Mouse (Mus musculus): ENCODE measurements around the gene Slc22a15. TPM values are rescaled to one million over a fixed set of nuclear protein-coding genes. Genes with fewer than 3 reads are reported as not detected.

Slc22a15 gene
- polyA plus RNA-seq, 1 experiment from 2014 or later, result 7.9 TPM

DNA sequence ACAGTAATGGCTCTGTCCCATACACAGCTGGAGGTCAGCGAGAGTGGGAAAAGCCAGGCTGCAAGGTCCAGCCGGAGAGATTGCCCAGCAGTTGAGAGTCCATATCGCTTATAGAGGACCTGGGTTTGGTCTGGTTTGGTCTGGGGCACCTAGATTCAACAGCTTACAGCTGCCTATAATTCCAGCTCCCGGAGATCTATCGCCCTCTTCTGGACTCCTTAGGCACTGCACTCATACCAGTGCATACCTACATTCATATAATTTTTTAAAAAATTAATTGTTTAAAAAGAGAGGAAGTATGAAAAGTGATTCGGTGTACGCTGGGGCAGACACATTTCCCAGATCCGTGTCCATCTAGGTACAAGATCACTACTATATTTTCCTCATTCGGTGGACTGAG is 84.9 kb downstream of the Slc22a15 start:
- DNase-seq, result no peak
- peaks cover 10% of the 10 kb centered on the region for H3K4me1 ChIP-seq (ENCODE audit: control insufficient read depth, insufficient read depth, low read length)
- no peaks in the 10 kb centered on the region for H3K27me3 ChIP-seq (ENCODE audit: control insufficient read depth, insufficient read depth, low read length)
- no peak overlapping the region for H3K4me3 ChIP-seq (replicated peaks; ENCODE audit: low read depth, low read length)
- no peak overlapping the region for H3K9ac ChIP-seq (replicated peaks; ENCODE audit: low read length)
- 94% methylated on average over 9 of the region's 9 CpGs for WGBS
- no peak overlapping the region for H3K4me2 ChIP-seq (ENCODE audit: low read length)
- ATAC-seq (ENCODE audit: low FRiP score, low TSS enrichment), result no peak
- no peaks in the 10 kb centered on the region for H3K36me3 ChIP-seq (ENCODE audit: control insufficient read depth, insufficient read depth, low read length)
- no peak overlapping the region for H3K27ac ChIP-seq (replicated peaks; ENCODE audit: low read depth, low read length)
- H3K9me3 ChIP-seq (ENCODE audit: control insufficient read depth, low read length), result no peaks in the 10 kb centered on the region

DNA sequence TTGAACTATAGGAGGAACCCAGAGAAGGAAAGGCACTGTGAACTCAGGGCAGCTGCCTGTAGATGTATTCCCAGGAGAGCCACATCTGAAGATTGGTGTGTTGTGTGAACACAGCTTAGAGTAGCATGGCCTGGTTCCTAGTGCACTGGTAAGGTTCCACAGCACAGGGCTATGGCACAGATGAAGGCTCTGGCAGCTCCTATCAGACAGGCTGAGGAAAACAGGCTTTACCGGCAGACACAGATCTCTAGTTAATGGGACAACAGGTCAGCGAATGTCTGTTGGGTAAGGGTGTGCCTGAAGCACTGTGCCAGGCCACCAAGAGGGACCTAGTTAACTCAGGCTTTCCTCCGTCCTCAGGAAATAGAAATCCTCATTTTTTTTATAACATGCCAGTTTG is 87.3 kb downstream of the Slc22a15 start:
- no peak overlapping the region for H3K27ac ChIP-seq (replicated peaks; ENCODE audit: low read depth, low read length)
- H3K9me3 ChIP-seq (ENCODE audit: control insufficient read depth, low read length), result no peaks in the 10 kb centered on the region
- WGBS, result 87% methylated on average over 3 of the region's 3 CpGs
- H3K4me2 ChIP-seq (ENCODE audit: low read length), result no peak overlapping the region
- no peak overlapping the region for H3K4me3 ChIP-seq (replicated peaks; ENCODE audit: low read depth, low read length)
- peaks cover 10% of the 10 kb centered on the region for H3K4me1 ChIP-seq (ENCODE audit: control insufficient read depth, insufficient read depth, low read length)
- H3K27me3 ChIP-seq (ENCODE audit: control insufficient read depth, insufficient read depth, low read length), result no peaks in the 10 kb centered on the region
- H3K36me3 ChIP-seq (ENCODE audit: control insufficient read depth, insufficient read depth, low read length), result no peaks in the 10 kb centered on the region
- ATAC-seq (ENCODE audit: low FRiP score, low TSS enrichment) (no peak), DNase-seq (no peak)
- H3K9ac ChIP-seq (replicated peaks; ENCODE audit: low read length), result no peak overlapping the region

DNA sequence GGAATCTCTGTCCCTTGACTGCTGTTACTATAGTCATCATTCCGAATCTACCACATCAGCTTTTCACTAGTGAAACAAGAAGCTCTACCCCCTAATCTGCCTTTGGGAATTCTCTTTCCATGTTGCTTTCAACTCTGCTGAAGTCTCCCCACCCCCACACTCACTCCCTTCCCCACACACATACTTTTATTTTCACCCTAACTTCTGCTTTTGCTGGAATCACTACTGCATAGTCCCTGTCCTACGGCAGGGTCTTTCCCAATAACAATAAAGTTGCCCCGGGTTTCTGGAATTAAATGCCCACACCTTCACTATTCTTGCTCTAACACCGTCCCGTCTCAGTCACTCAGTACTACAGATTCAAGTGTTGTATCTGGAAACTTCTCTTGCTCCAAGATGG is 87.7 kb downstream of the Slc22a15 start:
- peak overlapping the region; percentile 30; the same call in 1 of the 2 replicates for H3K9ac ChIP-seq (replicated peaks; ENCODE audit: low read length)
- H3K4me3 ChIP-seq (replicated peaks; ENCODE audit: low read depth, low read length), result no peak overlapping the region
- ATAC-seq (ENCODE audit: low FRiP score, low TSS enrichment), result no peak; the same call in 1 of the 2 replicates

DNA sequence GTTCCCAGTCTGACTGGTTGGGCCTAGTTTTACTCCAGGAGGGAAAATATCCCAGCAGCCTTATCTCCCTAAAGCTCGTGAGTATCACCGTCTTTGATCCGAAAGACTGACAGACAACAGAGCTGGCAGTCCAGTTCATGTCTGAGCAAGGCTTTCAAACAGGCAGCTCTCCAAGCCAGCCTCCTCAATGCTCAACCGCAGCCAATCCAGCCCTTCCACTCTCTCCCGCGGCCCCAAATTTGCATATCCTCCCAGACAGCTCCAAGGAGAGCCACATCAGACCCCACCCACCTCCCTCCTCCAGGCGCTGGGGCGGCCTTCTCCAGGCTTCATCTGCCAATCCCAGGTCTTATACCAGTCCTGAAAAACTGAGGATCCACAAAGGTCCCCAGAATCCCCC is 88.2 kb downstream of the Slc22a15 start:
- Histone ChIP-seq H3K27me3 (ENCODE audit: control insufficient read depth, insufficient read depth, low read length) (no peaks in the 10 kb centered on the region), H3K9me3 (ENCODE audit: control insufficient read depth, low read length) (no peaks in the 10 kb centered on the region), H3K4me2 (ENCODE audit: low read length) (peak overlapping the region; percentile 42), H3K27ac (replicated peaks; ENCODE audit: low read depth, low read length) (no peak overlapping the region), H3K36me3 (ENCODE audit: control insufficient read depth, insufficient read depth, low read length) (no peaks in the 10 kb centered on the region), H3K4me1 (ENCODE audit: control insufficient read depth, insufficient read depth, low read length) (peaks cover 10% of the 10 kb centered on the region), H3K4me3 (replicated peaks; ENCODE audit: low read depth, low read length) (no peak overlapping the region), H3K9ac (replicated peaks; ENCODE audit: low read length) (peak overlapping the region; percentile 30; the same call in 1 of the 2 replicates)
- 0% methylated on average over 8 of the region's 8 CpGs for WGBS
- ATAC-seq (ENCODE audit: low FRiP score, low TSS enrichment), result peak; percentile 86
- DNase-seq, result peak; percentile 79

More for the DNA sequence above, 87.7 kb downstream of the Slc22a15 start:
- Histone ChIP-seq H3K4me2 (ENCODE audit: low read length) (peak overlapping the region; percentile 42), H3K4me1 (ENCODE audit: control insufficient read depth, insufficient read depth, low read length) (peaks cover 10% of the 10 kb centered on the region), H3K27ac (replicated peaks; ENCODE audit: low read depth, low read length) (no peak overlapping the region), H3K27me3 (ENCODE audit: control insufficient read depth, insufficient read depth, low read length) (no peaks in the 10 kb centered on the region), H3K36me3 (ENCODE audit: control insufficient read depth, insufficient read depth, low read length) (no peaks in the 10 kb centered on the region), H3K9me3 (ENCODE audit: control insufficient read depth, low read length) (no peaks in the 10 kb centered on the region)
- DNase-seq, result no peak
- 67% methylated on average over 5 of the region's 5 CpGs for WGBS

DNA sequence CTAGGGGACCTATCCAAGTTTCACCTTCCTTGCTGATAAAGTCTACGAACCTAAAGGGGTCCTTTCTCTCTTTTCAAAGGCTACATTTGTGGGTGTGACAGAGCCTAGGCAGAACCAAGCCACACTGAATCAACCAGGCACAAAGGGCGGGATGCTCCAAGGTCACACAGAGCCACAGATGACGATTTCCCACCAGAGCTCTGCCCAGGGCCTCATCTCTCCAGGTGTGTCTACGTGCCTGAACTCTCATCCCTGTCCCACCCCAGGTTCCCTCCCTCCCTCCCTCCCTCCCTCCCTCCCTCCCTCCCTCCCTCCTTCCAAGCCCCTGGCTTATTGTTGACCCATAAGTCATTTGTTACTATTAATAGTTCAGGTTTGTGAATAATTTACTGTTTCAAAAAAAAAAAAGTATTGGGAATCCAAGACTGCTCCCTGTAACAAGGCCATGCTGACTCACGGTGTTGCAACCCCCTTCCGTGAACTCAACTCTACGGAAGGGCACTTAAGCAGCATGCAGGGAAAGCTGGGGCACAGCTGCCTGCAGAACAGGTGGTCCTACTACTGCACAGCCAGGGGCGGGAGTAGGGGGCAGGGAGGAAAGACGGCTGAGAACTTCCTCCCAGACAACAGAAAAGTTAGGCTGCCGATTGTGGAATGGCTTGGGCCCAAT is 92.9 kb downstream of the Slc22a15 start:
- Histone ChIP-seq H3K9ac (replicated peaks; ENCODE audit: low read length) (no peak overlapping the region), H3K9me3 (ENCODE audit: control insufficient read depth, low read length) (no peaks in the 10 kb centered on the region), H3K27ac (replicated peaks; ENCODE audit: low read depth, low read length) (no peak overlapping the region), H3K27me3 (ENCODE audit: control insufficient read depth, insufficient read depth, low read length) (no peaks in the 10 kb centered on the region), H3K36me3 (ENCODE audit: control insufficient read depth, insufficient read depth, low read length) (no peaks in the 10 kb centered on the region), H3K4me3 (replicated peaks; ENCODE audit: low read depth, low read length) (no peak overlapping the region), H3K4me1 (ENCODE audit: control insufficient read depth, insufficient read depth, low read length) (peaks cover 9% of the 10 kb centered on the region), H3K4me2 (ENCODE audit: low read length) (no peak overlapping the region)
- no peak for ATAC-seq (ENCODE audit: low FRiP score, low TSS enrichment)
- DNase-seq, result no peak
- WGBS, result 44% methylated on average over 10 of the region's 10 CpGs

DNA sequence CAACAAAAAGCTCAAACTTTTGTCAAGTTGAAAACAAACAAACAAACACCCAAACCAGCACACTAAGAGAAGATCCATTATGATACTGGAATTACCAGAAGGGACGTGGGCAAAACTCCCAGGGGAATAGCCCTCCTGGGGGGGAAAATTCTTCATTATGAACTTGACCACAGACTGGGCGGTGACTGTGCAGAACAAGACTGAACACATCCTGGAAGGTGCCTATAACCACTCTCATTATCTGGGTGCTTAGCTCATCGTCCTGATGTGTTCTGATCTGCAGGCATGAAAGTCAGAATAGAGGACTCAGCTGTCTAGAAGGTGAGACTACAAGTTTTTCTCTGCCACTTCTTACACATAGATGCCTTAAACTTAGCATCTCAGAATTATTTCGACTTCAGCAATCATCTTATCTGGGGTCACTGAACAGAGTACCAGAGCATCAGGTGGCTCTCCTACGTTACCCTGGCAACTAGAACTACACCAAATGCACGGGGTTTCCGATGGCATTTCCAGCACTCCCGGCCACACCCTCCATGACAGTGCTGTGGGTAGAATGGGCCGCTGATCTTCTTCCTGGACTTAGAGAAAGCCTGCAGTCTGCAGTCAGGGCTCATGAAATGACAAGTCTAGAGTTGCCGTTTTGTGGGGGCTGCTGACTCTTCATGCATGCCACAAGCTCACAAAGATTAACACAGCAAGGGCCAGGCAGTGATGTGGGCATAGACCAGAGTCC is 94.2 kb downstream of the Slc22a15 start:
- H3K36me3 ChIP-seq (ENCODE audit: control insufficient read depth, insufficient read depth, low read length), result no peaks in the 10 kb centered on the region
- WGBS, result 74% methylated on average over 10 of the region's 10 CpGs
- no peaks in the 10 kb centered on the region for H3K27me3 ChIP-seq (ENCODE audit: control insufficient read depth, insufficient read depth, low read length)
- no peak for ATAC-seq (ENCODE audit: low FRiP score, low TSS enrichment)
- H3K9me3 ChIP-seq (ENCODE audit: control insufficient read depth, low read length), result no peaks in the 10 kb centered on the region
- no peaks in the 10 kb centered on the region for H3K4me1 ChIP-seq (ENCODE audit: control insufficient read depth, insufficient read depth, low read length)
- H3K4me3 ChIP-seq (replicated peaks; ENCODE audit: low read depth, low read length), result no peak overlapping the region
- DNase-seq, result no peak
- no peak overlapping the region for H3K4me2 ChIP-seq (ENCODE audit: low read length)
- no peak overlapping the region for H3K9ac ChIP-seq (replicated peaks; ENCODE audit: low read length)
- no peak overlapping the region for H3K27ac ChIP-seq (replicated peaks; ENCODE audit: low read depth, low read length)

DNA sequence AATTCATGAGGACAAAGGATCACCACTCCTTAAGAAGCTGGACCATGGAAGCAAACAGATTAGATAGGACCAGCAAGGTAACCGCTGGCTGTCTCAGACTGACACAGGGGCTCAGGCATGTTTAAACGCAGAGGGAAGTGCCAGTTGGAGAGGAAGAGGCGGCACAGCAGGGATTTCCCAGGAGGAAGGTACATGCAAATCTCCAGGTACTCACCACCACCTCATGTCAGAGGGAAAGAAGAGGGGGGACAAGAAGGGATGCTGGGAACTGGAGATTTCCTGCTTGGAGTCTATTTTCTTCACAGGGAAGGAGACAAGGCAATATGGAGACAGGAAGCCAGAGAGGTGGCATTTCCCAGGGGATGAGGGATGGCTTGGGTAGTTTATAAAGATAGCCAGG is 95.7 kb downstream of the Slc22a15 start:
- Histone ChIP-seq H3K4me3 (replicated peaks; ENCODE audit: low read depth, low read length) (no peak overlapping the region), H3K9ac (replicated peaks; ENCODE audit: low read length) (no peak overlapping the region)
- 40% methylated on average over 3 of the region's 3 CpGs for WGBS

DNA sequence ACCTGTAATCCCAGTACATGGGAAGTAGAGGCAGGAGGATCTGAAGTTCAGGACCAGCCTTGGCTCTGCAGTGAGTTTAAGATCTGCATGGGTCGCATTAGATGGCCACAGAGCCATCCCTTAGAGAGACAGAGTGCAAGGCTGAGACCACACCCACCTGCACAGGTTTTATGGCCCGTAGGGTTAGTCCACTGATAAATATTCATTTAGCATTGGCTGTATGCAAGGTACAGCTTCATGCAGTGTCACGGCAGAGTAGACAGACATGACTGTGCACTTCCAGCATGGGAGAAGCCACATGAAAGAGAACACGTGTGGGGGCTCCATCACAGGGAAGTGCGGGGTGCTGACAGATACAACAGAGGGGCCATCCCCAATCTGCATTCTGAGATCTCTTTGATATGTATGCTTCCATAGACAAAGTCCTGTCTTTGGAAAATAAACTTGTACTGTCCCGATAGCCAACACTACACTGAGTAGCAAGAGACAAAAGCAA is 97.0 kb downstream of the Slc22a15 start:
- no peak for ATAC-seq (ENCODE audit: low FRiP score, low TSS enrichment)

More for the DNA sequence above, 95.7 kb downstream of the Slc22a15 start:
- H3K4me2 ChIP-seq (ENCODE audit: low read length), result no peak overlapping the region
- no peak overlapping the region for H3K27ac ChIP-seq (replicated peaks; ENCODE audit: low read depth, low read length)
- ATAC-seq (ENCODE audit: low FRiP score, low TSS enrichment), result no peak
- H3K27me3 ChIP-seq (ENCODE audit: control insufficient read depth, insufficient read depth, low read length), result no peaks in the 10 kb centered on the region
- H3K36me3 ChIP-seq (ENCODE audit: control insufficient read depth, insufficient read depth, low read length), result no peaks in the 10 kb centered on the region
- no peak for DNase-seq
- H3K4me1 ChIP-seq (ENCODE audit: control insufficient read depth, insufficient read depth, low read length), result no peaks in the 10 kb centered on the region
- H3K9me3 ChIP-seq (ENCODE audit: control insufficient read depth, low read length), result no peaks in the 10 kb centered on the region

More for the DNA sequence above, 97.0 kb downstream of the Slc22a15 start:
- Histone ChIP-seq H3K27me3 (ENCODE audit: control insufficient read depth, insufficient read depth, low read length) (no peaks in the 10 kb centered on the region), H3K4me1 (ENCODE audit: control insufficient read depth, insufficient read depth, low read length) (no peaks in the 10 kb centered on the region), H3K36me3 (ENCODE audit: control insufficient read depth, insufficient read depth, low read length) (no peaks in the 10 kb centered on the region), H3K4me2 (ENCODE audit: low read length) (no peak overlapping the region), H3K27ac (replicated peaks; ENCODE audit: low read depth, low read length) (no peak overlapping the region), H3K9me3 (ENCODE audit: control insufficient read depth, low read length) (no peaks in the 10 kb centered on the region), H3K9ac (replicated peaks; ENCODE audit: low read length) (no peak overlapping the region), H3K4me3 (replicated peaks; ENCODE audit: low read depth, low read length) (no peak overlapping the region)
- DNase-seq, result no peak
- WGBS, result 81% methylated on average over 6 of the region's 6 CpGs

All from midbrain, embryonic 14.5 days (tissue).